Mouse (Mus musculus) spleen, postnatal 14 days (tissue): ENCODE results near the gene Tiparp.

ENCODE experiments used
- DNase-seq, 2 experiments: peaks; one replicate each; pipeline ENCODE4 v3.0.0; 2021 to 2022; ENCODE audit warnings: low spot score in 2 of 2

Gene Tiparp

DNA sequence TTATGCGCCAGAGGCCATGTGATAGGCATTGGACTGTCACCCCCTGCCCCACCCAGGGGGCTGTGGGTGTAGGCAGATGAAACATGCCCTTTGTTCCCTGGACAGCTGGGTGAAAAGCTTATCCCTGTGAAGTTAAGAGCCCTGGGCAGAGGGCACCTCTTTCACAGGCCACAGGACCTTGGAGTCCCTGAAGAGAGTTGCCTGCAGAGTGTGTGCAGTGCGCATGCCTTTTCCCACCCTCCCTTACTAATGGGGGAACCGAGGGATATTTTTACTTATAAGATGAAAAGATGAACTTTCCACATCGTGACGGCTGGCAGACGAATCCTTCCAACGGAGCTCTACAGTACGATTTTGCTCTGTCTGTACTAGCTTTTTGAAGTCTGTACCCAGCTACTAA, 57.1 kb downstream of the Tiparp start:
- no peak for DNase-seq

DNA sequence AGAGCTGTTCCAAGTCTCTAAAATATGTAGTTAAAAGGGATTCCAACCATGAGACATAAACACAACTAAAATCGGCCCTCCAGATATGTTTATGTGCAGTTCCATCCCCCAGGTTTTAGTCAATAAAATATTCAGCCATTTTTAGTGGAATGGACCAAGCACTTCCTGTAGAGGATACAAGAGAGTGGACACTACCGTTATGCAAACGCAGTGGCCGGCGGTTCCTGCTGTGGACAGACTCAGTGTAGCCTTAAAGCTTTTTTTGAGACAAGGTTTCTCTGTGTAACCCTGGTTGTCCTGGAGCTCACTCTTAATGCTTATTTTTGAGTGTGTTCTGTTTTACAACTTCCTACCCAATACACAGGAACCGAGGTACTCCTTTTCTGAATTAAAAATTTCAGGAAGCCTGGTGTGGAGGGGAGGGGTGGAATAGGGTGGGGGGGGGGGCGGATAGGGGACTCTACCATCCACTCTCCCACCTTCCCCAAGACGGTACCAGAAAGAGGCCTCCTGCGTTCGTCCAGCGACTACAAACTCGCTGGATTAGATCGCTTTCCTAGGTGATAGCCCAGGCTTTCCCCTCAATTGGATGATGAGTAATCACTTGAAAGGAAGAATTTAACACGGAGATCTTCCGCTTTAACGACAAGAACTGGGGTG, 57.7 kb downstream of the Tiparp start:
- DNase-seq: no peak

DNA sequence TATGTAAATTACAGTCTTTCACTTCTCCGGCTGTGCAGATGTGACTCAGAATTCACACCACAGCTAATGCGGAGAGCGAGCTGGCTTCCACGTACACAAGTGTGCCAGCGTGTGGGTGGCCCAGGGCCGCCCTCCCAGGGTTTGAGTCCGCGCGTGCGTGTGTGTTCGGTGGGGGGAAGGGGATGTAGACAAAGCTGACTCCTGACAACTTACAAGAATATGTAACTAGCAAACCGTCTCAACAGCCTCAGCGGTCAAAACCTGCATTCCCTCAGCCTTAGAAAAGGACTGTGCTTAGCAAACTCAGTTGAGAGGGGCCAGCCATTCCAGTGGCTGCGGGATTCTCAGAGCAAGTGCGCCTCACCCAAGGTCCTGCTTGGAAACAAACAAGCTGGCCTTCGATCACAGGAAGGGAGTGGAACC, 58.3 kb downstream of the Tiparp start:
- no peak for DNase-seq

DNA sequence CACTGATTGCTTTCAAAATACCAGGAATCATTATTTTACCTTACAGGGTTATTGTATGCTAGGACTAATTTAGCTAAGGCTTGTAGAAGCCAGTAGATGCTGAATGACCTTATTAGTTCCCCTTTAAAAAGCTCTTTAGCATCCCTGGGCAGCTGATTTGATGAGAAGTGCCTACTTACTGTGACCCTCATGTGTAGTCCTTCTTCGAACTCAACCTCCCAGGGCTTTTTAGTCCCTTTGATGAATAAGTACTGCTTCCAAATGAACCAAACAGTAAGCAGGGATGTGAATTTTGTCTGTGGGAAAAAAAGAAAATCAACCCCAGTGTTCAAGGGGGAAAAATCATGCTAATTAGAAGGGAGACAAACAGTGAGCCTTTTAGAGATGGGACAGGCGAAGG, 58.8 kb downstream of the Tiparp start:
- no peak for DNase-seq

DNA sequence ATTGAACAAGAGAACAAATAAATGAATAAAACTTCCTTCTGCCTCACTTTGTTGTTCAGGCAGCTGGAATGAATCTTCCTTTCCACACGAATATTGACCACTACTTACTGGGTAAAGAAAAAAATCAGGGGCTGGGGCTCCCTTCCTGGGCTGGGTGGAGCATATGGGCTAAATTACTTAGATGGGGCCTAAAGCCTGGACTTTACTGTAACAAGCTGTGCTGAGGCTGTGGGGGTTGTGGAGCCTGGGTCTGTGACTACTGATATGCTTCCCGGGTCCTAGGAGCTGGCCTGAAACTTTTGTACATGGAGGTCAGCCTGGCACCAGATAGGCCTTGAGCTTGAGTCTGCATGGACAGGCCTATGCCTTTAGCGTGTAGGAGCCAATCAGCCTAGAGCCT, 60.2 kb downstream of the Tiparp start:
- DNase-seq: no peak

DNA sequence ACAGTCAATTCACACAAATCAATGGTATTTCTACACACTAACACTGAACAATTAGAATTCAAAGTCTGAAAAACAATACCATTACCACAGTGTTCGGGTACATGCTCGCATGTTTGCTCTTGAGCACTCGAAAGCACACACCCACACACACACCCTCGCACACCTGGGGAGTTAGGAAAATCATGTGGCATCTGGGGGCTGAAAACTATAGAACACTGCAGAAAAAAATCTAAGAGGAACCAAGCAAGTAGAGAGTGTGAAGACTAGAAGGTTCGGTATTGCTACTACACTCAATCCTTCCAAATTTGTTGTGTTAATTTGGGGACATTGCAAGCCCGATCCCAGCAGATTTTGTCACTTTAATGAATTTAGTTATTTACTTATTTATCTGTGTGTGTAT, 64.6 kb downstream of the Tiparp start:
- no peak for DNase-seq

DNA sequence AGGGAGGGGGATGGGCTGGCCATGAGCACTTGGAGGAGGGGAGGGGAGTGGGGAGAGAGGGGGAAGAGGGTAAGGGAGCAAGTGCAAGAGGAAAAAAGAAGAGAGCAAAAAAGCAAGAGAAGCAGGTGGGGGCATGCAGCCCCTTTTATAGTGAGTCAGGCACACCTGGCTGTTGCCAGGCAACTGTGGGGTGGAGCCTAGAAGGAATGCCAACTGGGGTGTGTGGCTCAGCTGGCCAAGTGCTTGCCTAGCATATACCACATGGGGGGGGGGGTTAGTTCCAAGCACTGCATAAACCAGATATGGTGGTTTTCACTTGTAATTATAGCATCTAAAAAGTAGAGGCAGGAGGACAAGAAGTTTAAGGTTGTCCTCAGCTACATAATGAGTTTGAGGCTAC, 66.3 kb downstream of the Tiparp start:
- no peak for DNase-seq

DNA sequence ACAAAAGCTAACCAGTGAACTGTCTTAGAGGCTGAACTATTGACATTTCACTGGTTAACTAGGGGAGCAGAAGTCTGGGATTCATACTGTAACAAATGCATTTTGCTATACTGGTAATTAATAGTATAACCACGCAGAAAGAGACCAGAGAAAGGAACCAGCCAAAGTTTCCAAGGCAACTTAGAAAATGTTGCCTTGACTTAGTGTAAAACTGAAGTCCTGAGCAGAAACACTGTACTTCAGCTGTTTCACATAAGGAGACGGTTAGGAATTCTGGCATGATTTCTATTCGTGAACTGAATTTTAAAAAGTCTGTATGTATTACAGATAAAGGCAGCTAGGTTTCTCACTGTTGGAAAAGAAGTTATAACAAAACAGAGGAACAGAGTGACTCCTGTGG, 67.0 kb downstream of the Tiparp start:
- no peak for DNase-seq

DNA sequence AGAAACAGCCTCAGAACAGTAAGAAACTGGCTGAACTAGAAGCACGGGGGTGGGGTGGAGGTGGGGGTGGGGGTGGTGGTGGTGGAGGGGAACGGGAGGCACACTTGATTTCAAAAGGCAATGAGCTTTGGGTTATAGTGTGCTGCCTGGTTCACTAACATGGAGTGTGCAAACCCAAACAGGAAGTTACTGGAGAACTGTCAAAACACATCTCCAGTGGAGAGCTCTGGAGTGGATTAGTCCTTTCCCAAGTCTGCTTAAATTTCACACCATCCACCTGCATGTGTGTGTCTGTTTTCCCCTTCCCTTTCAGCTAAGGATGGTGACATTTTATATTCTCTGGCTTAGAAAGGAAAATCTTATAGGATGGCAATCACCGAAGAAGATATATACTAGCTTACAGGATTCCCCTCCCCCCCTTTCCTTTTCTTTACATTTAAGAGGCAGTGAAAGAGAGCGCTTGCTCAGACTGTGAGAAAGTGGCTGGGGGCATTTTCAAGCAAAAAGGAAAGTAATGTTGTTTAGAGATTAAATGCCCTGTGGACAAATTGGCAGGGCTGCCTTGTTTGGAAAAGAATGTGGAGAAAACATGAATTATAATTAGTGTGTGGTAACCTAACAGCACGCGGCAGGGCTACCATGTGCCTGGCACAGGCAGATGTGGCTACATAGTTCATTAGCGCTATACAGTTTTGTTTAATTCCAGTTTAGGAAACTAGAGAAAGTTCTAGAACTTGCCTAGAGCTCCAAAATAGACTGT, 70.0 kb downstream of the Tiparp start:
- DNase-seq: no peak

DNA sequence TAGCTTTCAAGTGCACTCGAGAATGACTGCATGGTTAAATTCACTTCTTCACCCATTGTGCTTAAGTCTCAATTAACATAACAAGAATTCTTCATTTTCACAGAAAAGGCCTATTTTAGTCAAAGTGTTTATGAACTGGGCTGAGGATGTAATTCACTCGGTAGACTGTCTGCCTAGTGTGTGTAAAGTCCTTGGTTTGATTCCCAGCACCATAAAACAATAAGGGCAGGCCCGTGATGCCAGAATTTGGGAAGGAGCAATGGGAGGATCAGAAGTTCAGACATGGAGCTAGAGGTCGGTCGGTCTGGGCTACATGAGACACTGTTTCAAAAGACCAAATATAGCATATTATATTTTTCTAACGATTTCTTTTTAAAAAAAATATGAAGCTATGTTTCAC, 70.9 kb downstream of the Tiparp start:
- DNase-seq: no peak

DNA sequence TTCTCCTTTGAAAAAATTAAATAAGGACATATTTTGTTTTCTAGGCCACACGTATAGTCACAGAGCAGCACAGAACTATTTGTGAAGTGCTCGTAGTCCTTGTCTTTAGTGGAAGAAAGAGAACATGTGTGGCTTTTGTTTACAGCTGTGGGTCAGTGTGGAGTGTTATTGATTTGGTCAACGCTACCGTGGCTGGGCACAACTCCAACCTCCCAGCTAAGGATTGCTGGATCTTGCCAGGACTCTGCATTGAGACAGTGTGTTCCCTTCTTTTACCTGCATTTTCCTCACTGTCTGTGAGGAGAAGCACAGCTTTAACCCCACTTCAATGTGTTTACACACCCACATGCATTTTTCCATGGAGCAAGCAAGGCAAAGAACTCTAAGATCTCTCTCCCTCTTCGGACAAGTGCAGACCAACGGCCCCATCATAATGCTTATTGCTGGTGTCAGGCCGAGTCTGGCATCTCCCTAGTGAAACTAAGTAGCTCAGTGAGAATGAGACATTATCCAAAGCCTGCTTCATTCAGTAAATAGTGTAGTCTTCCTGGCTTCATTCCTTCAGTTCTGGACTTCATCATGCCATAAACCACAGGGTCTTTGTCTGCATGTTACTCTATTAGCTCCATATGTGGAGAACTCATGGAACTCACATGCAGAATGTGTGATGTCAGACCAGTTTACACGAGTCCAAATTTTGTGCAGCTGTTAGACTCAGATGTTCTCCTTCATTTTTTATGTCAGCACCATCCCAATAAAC, 73.3 kb downstream of the Tiparp start:
- no peak for DNase-seq

DNA sequence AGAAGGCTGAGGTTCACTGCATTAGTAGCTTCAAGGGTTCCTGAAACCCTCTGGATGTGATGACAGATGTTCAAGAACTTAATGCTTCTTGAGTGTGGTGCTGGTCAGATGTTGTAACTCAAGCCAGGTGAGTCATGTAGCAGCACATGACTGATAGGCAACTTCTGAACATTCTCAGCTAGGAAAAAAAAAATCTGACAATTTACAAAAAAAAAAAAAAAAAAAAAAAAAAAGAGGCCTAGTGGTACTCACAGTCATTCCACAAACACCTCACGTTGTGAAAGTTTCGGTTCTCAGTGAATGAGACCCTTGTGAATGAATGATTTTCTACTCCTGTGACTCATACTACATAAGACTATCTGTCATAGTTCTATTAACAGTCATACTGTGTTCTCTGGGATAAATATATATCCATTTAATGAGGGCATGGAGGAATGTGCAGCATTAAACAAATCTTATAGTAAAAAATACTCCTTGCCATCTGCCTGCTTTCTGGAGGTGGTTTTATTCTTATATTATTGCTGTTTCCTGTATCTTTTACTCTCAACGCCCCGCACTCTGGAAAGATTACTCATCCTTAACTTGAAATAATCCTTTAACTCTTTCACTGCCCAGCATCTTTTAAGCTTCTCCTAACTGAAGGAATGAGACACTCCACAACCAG, 75.3 kb downstream of the Tiparp start:
- DNase-seq: no peak
